Comparison of ENCODE assay signal across 8 mouse cellular contexts in the genomic region with DNA sequence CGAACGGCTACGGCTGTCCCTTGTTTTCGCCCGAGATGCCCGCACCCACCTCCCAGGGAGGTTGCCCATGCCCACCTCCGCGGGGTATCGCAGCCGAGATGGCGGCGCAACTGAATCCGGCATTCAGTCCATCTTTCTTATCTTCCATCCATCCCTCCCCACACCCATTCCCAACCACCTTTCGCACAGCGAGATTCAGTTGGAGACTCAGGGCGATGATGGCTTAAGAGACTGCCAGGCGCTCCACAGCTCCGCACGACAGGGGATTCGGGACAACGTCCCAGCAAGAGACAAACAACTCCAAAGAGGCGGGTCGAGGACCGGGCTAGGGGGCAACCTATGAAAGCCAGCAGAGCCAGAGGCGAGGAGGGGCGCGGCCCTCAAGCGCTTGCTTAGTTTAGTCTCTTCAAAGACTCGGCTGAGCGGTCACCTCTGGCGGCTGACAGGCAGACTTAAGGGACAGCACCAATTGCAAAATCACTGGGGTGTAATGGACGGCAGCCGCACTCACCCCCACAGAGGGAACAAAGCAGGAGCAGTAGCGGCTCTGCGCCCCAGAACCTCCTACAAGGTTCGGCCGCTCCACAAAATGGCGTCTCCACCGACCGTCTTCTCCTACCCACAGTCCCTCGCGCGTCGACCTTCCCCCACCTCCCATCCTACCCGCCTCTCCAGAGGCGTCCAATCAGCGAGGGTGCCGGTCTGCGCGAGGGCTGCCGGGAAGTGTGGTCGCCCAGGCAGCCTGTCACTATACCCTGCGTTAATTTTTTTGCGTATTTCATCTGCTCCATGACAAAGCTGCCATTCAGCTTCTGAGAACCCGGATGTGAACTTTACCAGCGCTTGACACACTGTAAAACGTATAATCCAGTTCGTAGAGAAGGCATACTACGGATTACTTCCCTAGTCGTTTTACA. TPM values are rescaled to one million over a fixed set of nuclear protein-coding genes. Genes with fewer than 3 reads are reported as not detected.
DNase-seq lines count a peak whose midpoint lies in the region; ATAC-seq and TF ChIP-seq lines count a peak whose summit lies in the region.

A gene (minus strand): TSS at position 623 of the 917 bp plus-strand sequence.

- CTCF ChIA-PET in Patski (lab: Charles Lee): interaction anchor here (1.6 to 2.1 kb wide), 2 partner anchors 21 to 33 kb away, joined by 5 to 7 read pairs; no protein-coding TSS in a partner anchor

- peaks cover 21% of the 10 kb centered on the region for H3K4me1 ChIP-seq in hindbrain, embryonic 13.5 days (replicated peaks)

- no peaks in the 10 kb centered on the region for H3K9me3 ChIP-seq in hindbrain, embryonic 13.5 days

- under 1% methylated on average over 60 of the region's 60 CpGs for WGBS in hindbrain, embryonic 13.5 days

- H3K36me3 ChIP-seq in hindbrain, embryonic 13.5 days: peaks cover 61% of the 10 kb centered on the region

- H3K27me3 ChIP-seq in Patski: no peaks in the 10 kb centered on the region
- H3K27me3 ChIP-seq in hindbrain, embryonic 13.5 days: no peaks in the 10 kb centered on the region

- ATAC-seq in Patski: peak; percentile 84
- peak; percentile 100 for ATAC-seq in hindbrain, embryonic 13.5 days (ENCODE audit: low FRiP score)

- peak within 1 kb of the TSS; percentile 99 for H3K9ac ChIP-seq in hindbrain, embryonic 13.5 days

- H3K27ac ChIP-seq in hindbrain, embryonic 13.5 days: peak within 1 kb of the TSS; percentile 94

- DNase-seq in Patski (ENCODE audit: low read depth, low spot score): peak; percentile 60
- peak; percentile 93 to 95 for DNase-seq in cerebellum, postnatal 14 days
- peak; percentile 90 to 91 for DNase-seq in frontal cortex, postnatal 14 days (ENCODE audit: low spot score in 2 of 2)
- peak; percentile 79 to 82 for DNase-seq in layer of hippocampus, postnatal 25 days (ENCODE audit: extremely low spot score in 1 of 2, low spot score in 1 of 2)
- peak; percentile 96 for DNase-seq in lung, postnatal 25 days (ENCODE audit: low spot score)
- peak; percentile 95 for DNase-seq in retina, embryonic 14.5 days (ENCODE audit: low spot score)
- peak; percentile 92 for DNase-seq in thymus, postnatal 4 days

- peak within 1 kb of the TSS; percentile 85 for H3K4me2 ChIP-seq in hindbrain, embryonic 13.5 days

- H3K4me3 ChIP-seq in hindbrain, embryonic 13.5 days: peak within 1 kb of the TSS; percentile 97

- POLR2A ChIA-PET in Patski (lab: Charles Lee): interaction anchor here (0.6 kb wide), 1 partner anchor 30 kb away, joined by 3 read pairs; no protein-coding TSS in a partner anchor

- no peak for TF ChIP-seq CTCF in Patski (IDR thresholded peaks at IDR 0.05)

- in situ Hi-C loops in Patski (cut with MboI; ENCODE audit: low pct_unique_long_range_greater_than_20kb): no loop called here

RNA-seq across cellular contexts. Expression of the gene that starts here (rescaled TPM):
- polyA plus RNA-seq in Patski (2021): 113 TPM
- 277 and 286 TPM in 2 replicates for polyA plus RNA-seq in hindbrain, embryonic 13.5 days (2015; fragmentation: Nextera tagmentation; extraction: Ambion mirVana)
- 100 to 1,000 TPM; 117 to 159 TPM for total RNA-seq in layer of hippocampus, postnatal 25 days (2021)

Comparison
In these comparisons a context has a peak if more than half of its experiments do, and no peak if none do; other contexts are left out.
1. Peak in every context shown above with its lines: DNase-seq, ATAC-seq, H3K4me3 ChIP-seq and H3K27ac ChIP-seq.